Mouse (Mus musculus): ENCODE data around the gene Eva1c. TPM values are rescaled to one million over a fixed set of nuclear protein-coding genes. Genes with fewer than 3 reads are reported as not detected.

Gene Eva1c
- 0.61 and 0.70 TPM in 2 replicates for polyA plus RNA-seq (2015; fragmentation: Nextera tagmentation; extraction: Ambion mirVana)

DNA sequence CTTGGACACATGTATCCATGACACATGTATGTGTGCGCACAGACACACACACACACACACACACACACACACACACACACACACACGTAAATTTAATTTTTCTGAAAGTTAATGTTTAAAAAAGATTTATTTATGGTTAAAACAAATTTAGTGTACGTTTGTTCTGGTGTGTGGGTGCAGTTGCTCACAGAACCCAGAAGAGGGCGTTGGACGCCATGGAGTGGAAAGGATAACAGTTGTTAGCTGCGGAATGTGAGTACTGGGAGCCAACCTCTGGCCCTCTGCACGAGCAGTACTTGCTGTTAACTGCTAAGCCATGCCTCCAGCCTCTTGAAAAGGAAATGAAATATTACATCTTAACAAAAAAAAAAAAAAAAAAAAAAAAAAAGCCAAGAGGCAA lies at the start of gene Eva1c:
Gene Eva1c, plus strand, starts transcription at position 263 of the 400 bp plus-strand sequence.
- no peak within 1 kb of the TSS for H3K4me3 ChIP-seq (ENCODE audit: low read length)
- peaks cover 15% of the 10 kb centered on the region for H3K4me1 ChIP-seq (ENCODE audit: control insufficient read depth, insufficient read depth, low read length)
- H3K9ac ChIP-seq (ENCODE audit: low read depth, low read length): no peak within 1 kb of the TSS
- H3K27ac ChIP-seq (ENCODE audit: low read length): no peak within 1 kb of the TSS
- peaks cover 13% of the 10 kb centered on the region for H3K27me3 ChIP-seq (replicated peaks; ENCODE audit: control insufficient read depth, insufficient read depth, low read length)
- H3K9me3 ChIP-seq (ENCODE audit: control insufficient read depth, low read length): no peaks in the 10 kb centered on the region
- no peak within 1 kb of the TSS for H3K4me2 ChIP-seq (ENCODE audit: low read depth, low read length)
- WGBS: 63% methylated on average over 7 of the region's 7 CpGs
- no peak for ATAC-seq
- no peaks in the 10 kb centered on the region for H3K36me3 ChIP-seq (ENCODE audit: control insufficient read depth, insufficient read depth, low read length)

DNA sequence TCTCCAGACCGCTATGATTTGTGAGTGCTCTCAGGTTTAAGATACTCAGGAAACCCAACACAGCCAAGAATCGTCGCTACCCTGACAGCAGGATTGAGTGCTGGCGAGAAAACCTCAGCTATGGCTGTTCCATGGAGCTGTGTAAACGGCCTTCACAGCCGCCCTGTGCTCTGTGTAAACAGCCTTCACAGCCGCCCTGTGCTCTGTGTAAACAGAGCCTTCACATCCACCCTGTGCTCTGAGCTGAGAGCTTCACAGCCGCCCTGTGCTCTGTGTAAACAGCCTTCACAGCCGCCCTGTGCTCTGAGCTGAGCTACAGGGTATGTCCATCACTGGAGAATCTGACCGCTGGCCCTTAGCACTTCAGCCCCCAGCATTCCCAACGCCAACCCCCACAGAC lies 46.7 kb upstream of the Eva1c start:
- 0 out of 2 replicates have a peak overlapping the region, but pooled peaks have one; percentile 3 for H3K9ac ChIP-seq (ENCODE audit: low read depth, low read length)
- 28% methylated on average over 11 of the region's 11 CpGs for WGBS
- H3K4me3 ChIP-seq (ENCODE audit: low read length): no peak overlapping the region
- H3K27ac ChIP-seq (ENCODE audit: low read length): peak overlapping the region; percentile 63
- peak; percentile 92 for ATAC-seq
- H3K36me3 ChIP-seq (ENCODE audit: control insufficient read depth, insufficient read depth, low read length): peaks cover 8% of the 10 kb centered on the region; the same call in 1 of the 2 replicates
- H3K4me1 ChIP-seq (ENCODE audit: control insufficient read depth, insufficient read depth, low read length): peaks cover 8% of the 10 kb centered on the region
- H3K4me2 ChIP-seq (ENCODE audit: low read depth, low read length): no peak overlapping the region
- H3K27me3 ChIP-seq (replicated peaks; ENCODE audit: control insufficient read depth, insufficient read depth, low read length): no peaks in the 10 kb centered on the region
- H3K9me3 ChIP-seq (ENCODE audit: control insufficient read depth, low read length): no peaks in the 10 kb centered on the region

DNA sequence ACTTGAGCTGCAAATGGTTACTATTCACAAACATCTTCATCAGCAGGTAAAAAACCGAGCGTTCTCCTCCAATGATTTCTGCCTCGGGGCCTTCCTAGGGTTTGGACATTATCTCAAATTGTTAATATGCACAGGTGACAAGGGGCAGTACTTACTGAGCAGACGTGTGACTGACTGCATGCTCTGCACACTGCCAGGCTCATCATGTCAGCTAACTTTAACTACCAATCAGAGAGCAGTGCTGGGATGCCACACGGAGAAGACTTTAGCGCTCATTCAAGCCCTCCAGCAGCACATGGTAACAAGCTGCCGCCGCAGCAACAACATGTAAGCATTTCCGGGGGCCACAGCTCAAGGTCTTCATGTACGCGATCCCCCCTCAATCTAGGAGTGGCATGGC lies 43.2 kb upstream of the Eva1c start:
- Histone ChIP-seq H3K27ac (ENCODE audit: low read length) (no peak overlapping the region), H3K4me3 (ENCODE audit: low read length) (no peak overlapping the region), H3K36me3 (ENCODE audit: control insufficient read depth, insufficient read depth, low read length) (peaks cover 19% of the 10 kb centered on the region; the same call in 1 of the 2 replicates), H3K4me1 (ENCODE audit: control insufficient read depth, insufficient read depth, low read length) (peaks cover 8% of the 10 kb centered on the region), H3K9ac (ENCODE audit: low read depth, low read length) (no peak overlapping the region), H3K9me3 (ENCODE audit: control insufficient read depth, low read length) (no peaks in the 10 kb centered on the region), H3K27me3 (replicated peaks; ENCODE audit: control insufficient read depth, insufficient read depth, low read length) (no peaks in the 10 kb centered on the region), H3K4me2 (ENCODE audit: low read depth, low read length) (no peak overlapping the region)
- WGBS: 89% methylated on average over 11 of the region's 11 CpGs
- ATAC-seq: no peak

DNA sequence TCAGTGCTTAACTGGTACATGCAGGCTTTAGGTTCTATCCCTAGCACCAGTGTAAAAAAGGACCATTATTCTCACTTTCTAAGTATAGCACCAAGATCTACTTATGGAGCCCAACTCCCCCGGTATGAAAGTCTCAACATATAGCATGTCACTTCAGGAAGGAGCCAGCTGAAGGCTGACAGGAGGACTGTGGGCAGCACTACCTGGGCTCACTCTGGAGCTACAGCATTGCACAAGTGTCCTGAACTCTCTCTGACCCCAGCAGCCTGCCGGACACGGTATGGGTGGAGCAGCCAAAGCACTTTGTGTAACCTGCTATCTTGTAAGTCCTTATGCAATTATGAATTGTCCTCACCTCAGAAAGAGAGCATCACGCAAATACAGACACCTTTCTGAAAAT lies 41.3 kb upstream of the Eva1c start:
- no peak for ATAC-seq
- no peak overlapping the region for H3K4me3 ChIP-seq (ENCODE audit: low read length)
- peaks cover 25% of the 10 kb centered on the region for H3K36me3 ChIP-seq (ENCODE audit: control insufficient read depth, insufficient read depth, low read length)
- no peak overlapping the region for H3K9ac ChIP-seq (ENCODE audit: low read depth, low read length)
- H3K4me2 ChIP-seq (ENCODE audit: low read depth, low read length): no peak overlapping the region
- H3K9me3 ChIP-seq (ENCODE audit: control insufficient read depth, low read length): no peaks in the 10 kb centered on the region
- no peak overlapping the region for H3K27ac ChIP-seq (ENCODE audit: low read length)
- WGBS: 73% methylated on average over 4 of the region's 4 CpGs
- no peaks in the 10 kb centered on the region; the same call in 1 of the 2 replicates for H3K4me1 ChIP-seq (ENCODE audit: control insufficient read depth, insufficient read depth, low read length)
- no peaks in the 10 kb centered on the region for H3K27me3 ChIP-seq (replicated peaks; ENCODE audit: control insufficient read depth, insufficient read depth, low read length)

DNA sequence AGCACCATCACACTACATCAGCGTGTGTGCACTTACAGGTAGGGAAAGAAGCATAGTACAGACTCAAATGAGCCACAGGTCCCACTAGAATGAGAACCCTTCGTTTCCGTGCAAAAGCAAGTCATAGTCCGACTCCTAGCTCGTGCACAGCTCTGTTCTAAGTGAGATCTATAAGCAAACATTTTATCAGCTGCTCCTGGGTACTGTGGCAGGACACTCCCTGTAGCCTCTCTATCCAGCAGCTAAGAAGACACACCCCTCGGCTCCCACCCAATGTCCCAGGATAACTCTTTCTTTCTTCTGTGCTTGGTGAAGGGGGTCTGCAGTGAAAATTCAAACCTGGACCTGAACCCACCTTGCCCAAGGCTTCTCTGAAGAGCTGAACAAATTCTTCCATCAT lies 37.9 kb upstream of the Eva1c start:
- Histone ChIP-seq H3K36me3 (ENCODE audit: control insufficient read depth, insufficient read depth, low read length) (peaks cover 26% of the 10 kb centered on the region), H3K4me2 (ENCODE audit: low read depth, low read length) (no peak overlapping the region), H3K27ac (ENCODE audit: low read length) (no peak overlapping the region), H3K9ac (ENCODE audit: low read depth, low read length) (no peak overlapping the region), H3K4me1 (ENCODE audit: control insufficient read depth, insufficient read depth, low read length) (no peaks in the 10 kb centered on the region), H3K4me3 (ENCODE audit: low read length) (no peak overlapping the region), H3K27me3 (replicated peaks; ENCODE audit: control insufficient read depth, insufficient read depth, low read length) (no peaks in the 10 kb centered on the region), H3K9me3 (ENCODE audit: control insufficient read depth, low read length) (no peaks in the 10 kb centered on the region)
- WGBS: 85% methylated on average over 6 of the region's 6 CpGs
- ATAC-seq: no peak

DNA sequence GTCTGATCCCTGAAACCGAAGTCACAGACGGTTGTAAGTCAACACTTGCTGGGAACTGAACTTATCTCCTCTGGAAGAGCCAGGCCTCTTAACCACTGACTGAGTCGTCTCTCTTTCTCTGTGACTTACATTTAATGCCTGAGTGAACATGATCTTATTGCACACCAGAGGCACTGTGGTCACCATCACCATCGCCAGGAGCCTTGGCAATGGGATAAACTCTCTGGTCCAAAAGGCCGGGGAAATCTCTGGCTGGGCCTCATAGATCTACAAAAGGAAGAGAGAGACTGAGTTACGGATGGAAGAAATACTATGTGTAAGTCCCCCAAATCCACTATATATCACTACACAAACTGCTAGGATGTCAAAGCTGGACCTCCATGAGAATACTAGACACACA lies 35.6 kb upstream of the Eva1c start:
- no peak overlapping the region for H3K27ac ChIP-seq (ENCODE audit: low read length)
- H3K36me3 ChIP-seq (ENCODE audit: control insufficient read depth, insufficient read depth, low read length): peaks cover 19% of the 10 kb centered on the region
- H3K9ac ChIP-seq (ENCODE audit: low read depth, low read length): no peak overlapping the region
- no peaks in the 10 kb centered on the region for H3K4me1 ChIP-seq (ENCODE audit: control insufficient read depth, insufficient read depth, low read length)
- no peak overlapping the region for H3K4me3 ChIP-seq (ENCODE audit: low read length)
- H3K27me3 ChIP-seq (replicated peaks; ENCODE audit: control insufficient read depth, insufficient read depth, low read length): no peaks in the 10 kb centered on the region
- ATAC-seq: no peak
- H3K4me2 ChIP-seq (ENCODE audit: low read depth, low read length): no peak overlapping the region
- 93% methylated on average over 6 of the region's 6 CpGs for WGBS
- no peaks in the 10 kb centered on the region for H3K9me3 ChIP-seq (ENCODE audit: control insufficient read depth, low read length)

DNA sequence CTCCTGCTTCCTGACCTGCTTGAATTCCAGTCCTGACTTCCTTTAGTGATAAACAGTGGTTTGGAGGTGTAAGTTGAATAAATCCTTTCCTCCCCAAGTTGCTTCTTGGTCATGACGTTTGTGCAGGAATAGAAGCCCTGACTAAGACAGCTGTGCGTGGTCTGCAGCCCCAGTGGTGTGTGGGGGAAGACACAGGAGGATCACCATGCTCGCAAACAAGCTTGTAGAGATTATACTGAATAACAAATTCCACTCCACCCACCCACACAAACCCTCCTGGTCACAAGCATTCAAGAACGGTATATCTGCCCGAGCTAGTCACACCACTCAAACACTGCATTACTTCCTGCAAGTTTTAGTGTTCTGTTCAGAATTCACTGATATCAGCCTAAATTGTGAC lies 34.5 kb upstream of the Eva1c start:
- 85% methylated on average over 5 of the region's 5 CpGs for WGBS
- Histone ChIP-seq H3K27me3 (replicated peaks; ENCODE audit: control insufficient read depth, insufficient read depth, low read length) (no peaks in the 10 kb centered on the region), H3K9ac (ENCODE audit: low read depth, low read length) (no peak overlapping the region), H3K9me3 (ENCODE audit: control insufficient read depth, low read length) (no peaks in the 10 kb centered on the region), H3K4me2 (ENCODE audit: low read depth, low read length) (no peak overlapping the region), H3K4me1 (ENCODE audit: control insufficient read depth, insufficient read depth, low read length) (no peaks in the 10 kb centered on the region), H3K36me3 (ENCODE audit: control insufficient read depth, insufficient read depth, low read length) (peaks cover 16% of the 10 kb centered on the region), H3K4me3 (ENCODE audit: low read length) (no peak overlapping the region), H3K27ac (ENCODE audit: low read length) (no peak overlapping the region)
- no peak for ATAC-seq

DNA sequence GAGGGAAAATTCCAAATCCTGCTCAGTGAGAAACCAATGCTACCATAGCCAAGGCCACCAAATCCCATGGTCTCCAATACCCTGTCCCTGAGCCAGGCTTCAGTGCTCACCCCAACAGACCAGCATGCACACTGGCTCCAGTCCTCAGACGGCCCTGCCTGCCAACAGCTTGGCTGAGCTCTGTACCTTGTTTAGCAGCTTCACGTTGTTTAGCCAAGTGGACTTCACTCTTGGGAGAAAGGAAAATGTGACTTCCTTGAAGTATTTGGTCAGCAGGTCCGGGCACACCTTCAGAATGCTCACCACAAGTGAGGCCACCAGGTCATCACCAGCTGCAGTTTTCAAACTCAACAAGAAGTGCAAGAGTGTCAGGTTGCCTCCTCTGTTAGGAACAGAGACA lies 34.0 kb upstream of the Eva1c start:
- Histone ChIP-seq H3K4me3 (ENCODE audit: low read length) (no peak overlapping the region), H3K36me3 (ENCODE audit: control insufficient read depth, insufficient read depth, low read length) (peaks cover 15% of the 10 kb centered on the region), H3K9ac (ENCODE audit: low read depth, low read length) (no peak overlapping the region), H3K27me3 (replicated peaks; ENCODE audit: control insufficient read depth, insufficient read depth, low read length) (no peaks in the 10 kb centered on the region), H3K4me1 (ENCODE audit: control insufficient read depth, insufficient read depth, low read length) (no peaks in the 10 kb centered on the region), H3K9me3 (ENCODE audit: control insufficient read depth, low read length) (no peaks in the 10 kb centered on the region), H3K4me2 (ENCODE audit: low read depth, low read length) (no peak overlapping the region), H3K27ac (ENCODE audit: low read length) (no peak overlapping the region)
- 83% methylated on average over 3 of the region's 3 CpGs for WGBS
- no peak for ATAC-seq

DNA sequence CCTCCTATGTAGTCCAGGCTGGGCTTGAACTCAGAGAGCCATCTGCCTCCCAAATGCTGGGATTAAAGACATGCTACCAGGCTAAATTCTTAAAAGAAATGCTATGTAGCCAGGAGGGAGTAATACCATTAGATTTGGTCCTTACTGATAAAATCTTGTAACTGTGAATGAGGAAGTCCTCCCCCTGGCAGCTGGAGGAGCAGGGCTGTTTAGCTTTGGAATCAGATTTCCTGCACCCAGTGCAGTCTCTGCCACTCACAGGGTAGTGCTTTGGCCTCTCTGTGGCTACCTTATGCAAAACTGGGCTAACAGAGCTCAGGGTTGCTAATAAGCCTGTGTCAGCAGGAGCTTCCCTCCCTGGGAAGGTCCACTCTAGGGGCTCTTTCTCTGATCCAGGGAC lies 31.8 kb upstream of the Eva1c start:
- Histone ChIP-seq H3K4me3 (ENCODE audit: low read length) (no peak overlapping the region), H3K27ac (ENCODE audit: low read length) (no peak overlapping the region), H3K36me3 (ENCODE audit: control insufficient read depth, insufficient read depth, low read length) (peaks cover 7% of the 10 kb centered on the region), H3K9me3 (ENCODE audit: control insufficient read depth, low read length) (no peaks in the 10 kb centered on the region), H3K27me3 (replicated peaks; ENCODE audit: control insufficient read depth, insufficient read depth, low read length) (no peaks in the 10 kb centered on the region), H3K4me2 (ENCODE audit: low read depth, low read length) (no peak overlapping the region), H3K9ac (ENCODE audit: low read depth, low read length) (no peak overlapping the region), H3K4me1 (ENCODE audit: control insufficient read depth, insufficient read depth, low read length) (no peaks in the 10 kb centered on the region)
- no peak for ATAC-seq

DNA sequence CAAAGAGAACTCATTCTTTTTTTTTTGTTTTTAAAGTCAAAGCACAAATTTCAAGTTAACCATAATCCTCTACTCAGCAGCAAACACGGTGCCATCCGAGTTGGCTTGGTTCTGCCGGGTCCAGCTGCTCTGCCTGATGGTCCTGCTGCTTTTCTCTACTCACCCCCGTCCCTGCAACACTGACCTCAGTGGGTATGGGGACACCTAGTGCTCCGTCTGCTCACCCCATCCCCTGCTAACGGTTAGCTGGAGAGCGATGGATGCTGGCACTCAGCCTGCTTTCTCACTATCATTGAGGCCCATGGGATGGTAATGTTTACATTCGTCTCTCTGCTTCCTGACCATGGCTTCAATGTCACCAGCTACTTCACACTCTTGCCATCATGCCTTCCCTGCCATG lies 28.1 kb upstream of the Eva1c start:
- ATAC-seq: no peak
- Histone ChIP-seq H3K4me3 (ENCODE audit: low read length) (no peak overlapping the region), H3K9me3 (ENCODE audit: control insufficient read depth, low read length) (no peaks in the 10 kb centered on the region), H3K27me3 (replicated peaks; ENCODE audit: control insufficient read depth, insufficient read depth, low read length) (no peaks in the 10 kb centered on the region), H3K4me2 (ENCODE audit: low read depth, low read length) (no peak overlapping the region), H3K36me3 (ENCODE audit: control insufficient read depth, insufficient read depth, low read length) (peaks cover 4% of the 10 kb centered on the region; the same call in 1 of the 2 replicates), H3K4me1 (ENCODE audit: control insufficient read depth, insufficient read depth, low read length) (no peaks in the 10 kb centered on the region), H3K27ac (ENCODE audit: low read length) (no peak overlapping the region), H3K9ac (ENCODE audit: low read depth, low read length) (no peak overlapping the region)
- WGBS: 84% methylated on average over 8 of the region's 8 CpGs
